ENCODE assay signal across 15 mouse cellular contexts in genomic region chr2:18940693-18941270, GRCm38 (mm10). TPM values are rescaled to one million over a fixed set of nuclear protein-coding genes. Genes with fewer than 3 reads are reported as not detected.
A peak's percentile ranks its signal among the peaks of the same experiment; 100 is the strongest.
DNase-seq lines count a peak whose midpoint lies in the region; ATAC-seq and TF ChIP-seq lines count a peak whose summit lies in the region.
"Had no signal": no experiment of that assay in that cellular context is flagged by ENCODE, and none has a peak within 500 bp of the region (broad histone marks: within the 10 kb centered on the region; RNA-seq: fewer than 3 reads in every experiment).

No protein-coding gene starts in this region.

- peaks cover 32% of the 10 kb centered on the region for H3K4me1 ChIP-seq in kidney, embryonic 14.5 days (ENCODE audit: control insufficient read depth, insufficient read depth, low read length)
- peaks cover 38% of the 10 kb centered on the region for H3K4me1 ChIP-seq in brown adipose tissue, adult 24 weeks (ENCODE audit: control insufficient read depth, insufficient read depth, insufficient read length, low read length)
- H3K4me1 ChIP-seq in liver, embryonic 11.5 days (replicated peaks; ENCODE audit: control insufficient read depth, insufficient read depth, low read length): peaks cover 83% of the 10 kb centered on the region
- peaks cover 60% of the 10 kb centered on the region for H3K4me1 ChIP-seq in thymus, adult 2 months (replicated peaks; ENCODE audit: control insufficient read depth, insufficient read depth, low read length)

- H3K4me3 ChIP-seq in kidney, embryonic 14.5 days (ENCODE audit: low read length): no peak overlapping the region
- H3K4me3 ChIP-seq in brown adipose tissue, adult 24 weeks (ENCODE audit: insufficient read depth, low read depth, low read length): no peak overlapping the region
- H3K4me3 ChIP-seq in liver, embryonic 11.5 days (ENCODE audit: low read depth, low read length): no peak overlapping the region
- no peak overlapping the region for H3K4me3 ChIP-seq in thymus, adult 2 months (ENCODE audit: control insufficient read depth, insufficient read depth, low read length)
- H3K4me3 ChIP-seq: embryonic facial prominence, embryonic 15.5 days; midbrain, embryonic 13.5 days had no signal

- H3K27ac ChIP-seq in kidney, embryonic 14.5 days (ENCODE audit: low read depth, low read length): peak overlapping the region; percentile 25
- peak overlapping the region; percentile 12; the same call in 1 of the 2 replicates for H3K27ac ChIP-seq in brown adipose tissue, adult 24 weeks (replicated peaks; ENCODE audit: low read depth, low read length)
- H3K27ac ChIP-seq in liver, embryonic 11.5 days (ENCODE audit: low read depth, low read length): peak overlapping the region; percentile 54; the same call in 1 of the 2 replicates
- no peak overlapping the region for H3K27ac ChIP-seq in thymus, adult 2 months (ENCODE audit: control insufficient read depth, insufficient read depth, low read length)
- H3K27ac ChIP-seq: embryonic facial prominence, embryonic 15.5 days; hindbrain, postnatal 0 days; midbrain, embryonic 13.5 days had no signal

- no peak overlapping the region for H3K9ac ChIP-seq in kidney, embryonic 14.5 days (ENCODE audit: low read depth, low read length)
- H3K9ac ChIP-seq in liver, embryonic 11.5 days (ENCODE audit: low read depth, low read length): 0 out of 2 replicates have a peak overlapping the region, but pooled peaks have one; percentile 17
- H3K9ac ChIP-seq: embryonic facial prominence, embryonic 15.5 days; forebrain, postnatal 0 days; midbrain, embryonic 13.5 days had no signal

- no peak for ATAC-seq in kidney, embryonic 14.5 days (ENCODE audit: low FRiP score, low TSS enrichment)
- no peak for ATAC-seq in liver, embryonic 11.5 days (replicated peaks; ENCODE audit: low FRiP score)
- ATAC-seq: forebrain, postnatal 0 days; hindbrain, postnatal 0 days had no signal

- no peaks in the 10 kb centered on the region for H3K36me3 ChIP-seq in kidney, embryonic 14.5 days (ENCODE audit: control insufficient read depth, insufficient read depth, low read length)
- H3K36me3 ChIP-seq in liver, embryonic 11.5 days (ENCODE audit: control insufficient read depth, insufficient read depth, low read length): no peaks in the 10 kb centered on the region
- no peaks in the 10 kb centered on the region for H3K36me3 ChIP-seq in thymus, adult 2 months (ENCODE audit: control insufficient read depth, insufficient read depth, low read length)
- H3K36me3 ChIP-seq: embryonic facial prominence, embryonic 15.5 days; midbrain, embryonic 13.5 days had no signal

- TF ChIP-seq POLR2A in thymus, adult 2 months (IDR thresholded peaks at IDR 0.05; ENCODE audit: control insufficient read depth, extremely low read depth, insufficient read depth, low read length, poor library complexity): no peak

- DNase-seq in heart, adult 11 months: peak; percentile 82
- no peak for DNase-seq in heart, postnatal 25 days (ENCODE audit: low spot score)
- DNase-seq in kidney, postnatal 25 days: no peak
- no peak for DNase-seq in liver, embryonic 11.5 days (ENCODE audit: low spot score)
- DNase-seq in thymus, adult 2 months: no peak
- no peak for DNase-seq in testis, postnatal 14 days (ENCODE audit: low spot score)
- DNase-seq: cerebellum, postnatal 36 days; forebrain, postnatal 0 days; gastrocnemius, postnatal 25 days; left cerebral cortex, postnatal 4 days had no signal

- H3K9me3 ChIP-seq in kidney, embryonic 14.5 days (ENCODE audit: control insufficient read depth, low read length): no peaks in the 10 kb centered on the region
- no peaks in the 10 kb centered on the region; the same call in 1 of the 2 replicates for H3K9me3 ChIP-seq in liver, embryonic 11.5 days (ENCODE audit: control insufficient read depth, low read length)
- H3K9me3 ChIP-seq: embryonic facial prominence, embryonic 15.5 days; midbrain, embryonic 13.5 days had no signal

- 51% methylated on average over 12 of the region's 12 CpGs for WGBS in kidney, embryonic 14.5 days
- WGBS in liver, embryonic 11.5 days: 23% methylated on average over 12 of the region's 12 CpGs
- WGBS in thymus, adult 2 months: 87% methylated on average over 12 of the region's 12 CpGs

- TF ChIP-seq CTCF in thymus, adult 2 months (IDR thresholded peaks at IDR 0.05; ENCODE audit: borderline replicate concordance, control insufficient read depth, extremely low read depth, insufficient read depth, low read length, poor library complexity): no peak

- no peak overlapping the region for H3K4me2 ChIP-seq in kidney, embryonic 14.5 days (replicated peaks; ENCODE audit: low read depth, low read length)
- peak overlapping the region; percentile 61 for H3K4me2 ChIP-seq in liver, embryonic 11.5 days
- H3K4me2 ChIP-seq: embryonic facial prominence, embryonic 15.5 days; midbrain, embryonic 13.5 days had no signal

- intact Hi-C loops in heart, postnatal 25 days (cut with DNase I): no loop called here

- H3K27me3 ChIP-seq in kidney, embryonic 14.5 days (ENCODE audit: control insufficient read depth, insufficient read depth, low read length): no peaks in the 10 kb centered on the region
- H3K27me3 ChIP-seq in liver, embryonic 11.5 days (replicated peaks; ENCODE audit: control insufficient read depth, insufficient read depth, low read length): no peaks in the 10 kb centered on the region
- H3K27me3 ChIP-seq in thymus, adult 2 months (ENCODE audit: control insufficient read depth, insufficient read depth, low read length): no peaks in the 10 kb centered on the region
- H3K27me3 ChIP-seq: embryonic facial prominence, embryonic 15.5 days; midbrain, embryonic 13.5 days had no signal

RNA-seq across cellular contexts. Expression of gene Pip4k2a, which starts 57.1 kb away (rescaled TPM):
- 1 to 10 TPM; 7.1 to 7.6 TPM for total RNA-seq in heart, postnatal 25 days (2021)
- 10.1 and 14.3 TPM in 2 replicates for polyA plus RNA-seq in kidney, embryonic 14.5 days (2014; fragmentation: Nextera tagmentation; extraction: Ambion mirVana)
- 6.3 and 7.7 TPM in 2 replicates for polyA plus RNA-seq in brown adipose tissue, adult 24 weeks (2012; ENCODE audit: insufficient read depth, insufficient read length, missing spikeins)
- 20.1 and 20.5 TPM in 2 replicates for polyA plus RNA-seq in liver, embryonic 11.5 days (2014; fragmentation: Nextera tagmentation; extraction: Ambion mirVana)
- 55.0 and 61.2 TPM in 2 replicates for polyA plus RNA-seq in thymus, adult 2 months (2012; rRNA removed)

RNA-seq across cellular contexts. Expression of gene 4930426L09Rik, which starts 57.4 kb away (rescaled TPM):
- total RNA-seq in heart, postnatal 25 days (2021): under 1 TPM in 1 of 2 experiments, not detected in 1; 0.17 TPM
- 0.21 and 0.47 TPM in 2 replicates for polyA plus RNA-seq in kidney, embryonic 14.5 days (2014; fragmentation: Nextera tagmentation; extraction: Ambion mirVana)
- polyA plus RNA-seq in brown adipose tissue, adult 24 weeks (2012; ENCODE audit: insufficient read depth, insufficient read length, missing spikeins): not detected in 2 replicates
- 0.21 and 0.48 TPM in 2 replicates for polyA plus RNA-seq in liver, embryonic 11.5 days (2014; fragmentation: Nextera tagmentation; extraction: Ambion mirVana)
- polyA plus RNA-seq in thymus, adult 2 months (2012; rRNA removed): 2.0 and 2.8 TPM in 2 replicates
